Mouse (Mus musculus): ENCODE results near the gene Gm5460.

The Gm5460 gene

GRCm38 (mm10) chr14:34075346-34075745 lies 58.8 kb downstream of the Gm5460 start:
- intact Hi-C loops (cut with DNase I): loop anchor here (5.0 to 10.0 kb wide), 2 partner anchors 77 to 111 kb away; partner anchors contain the start of gene Npy4r

DNA sequence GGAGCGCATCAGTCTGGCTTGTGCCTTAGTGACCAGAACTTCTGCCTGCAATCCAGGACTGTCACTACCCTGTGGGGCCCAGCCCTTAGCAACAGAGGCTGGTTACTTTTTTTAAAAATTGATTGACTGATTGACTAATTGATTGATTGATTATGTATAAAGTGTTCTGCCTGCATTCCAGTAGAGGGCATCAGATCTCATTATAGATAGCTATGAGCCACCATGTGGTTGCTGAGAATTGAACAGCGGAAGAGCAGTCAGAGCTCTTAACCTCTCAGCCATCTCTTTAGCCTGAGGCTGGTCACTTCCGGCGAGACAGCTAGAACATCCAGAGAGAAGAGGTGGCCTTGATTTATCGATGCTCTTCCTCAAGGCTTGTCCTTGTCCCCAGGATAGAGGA lies 60.7 kb downstream of the Gm5460 start:
- intact Hi-C loops (cut with DNase I): loop anchor here (5.0 to 10.0 kb wide), 2 partner anchors 75 to 112 kb away; partner anchors contain the start of gene Npy4r

DNA sequence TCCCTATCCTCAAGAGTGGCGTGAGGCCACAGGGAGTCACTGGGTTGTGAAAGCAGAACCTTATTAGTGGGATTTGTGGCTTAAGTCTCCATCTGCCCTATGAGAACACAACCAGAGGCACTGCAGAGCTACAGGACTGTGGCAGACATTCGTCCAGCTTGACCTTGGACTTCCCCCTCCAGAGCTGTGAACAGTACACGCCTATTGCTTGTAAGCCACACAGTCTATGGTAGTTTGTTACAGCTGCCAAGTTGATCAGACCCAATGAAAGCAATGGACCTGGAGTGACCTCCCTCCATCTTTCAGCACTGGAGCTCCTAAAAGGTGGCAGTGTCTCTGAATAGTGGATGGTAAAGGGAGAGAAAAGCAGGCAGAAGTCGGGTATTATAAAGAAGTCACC lies 61.7 kb downstream of the Gm5460 start:
- intact Hi-C loops (cut with DNase I): loop anchor here (5.0 to 10.0 kb wide), 2 partner anchors 74 to 113 kb away; partner anchors contain the start of gene Npy4r

DNA sequence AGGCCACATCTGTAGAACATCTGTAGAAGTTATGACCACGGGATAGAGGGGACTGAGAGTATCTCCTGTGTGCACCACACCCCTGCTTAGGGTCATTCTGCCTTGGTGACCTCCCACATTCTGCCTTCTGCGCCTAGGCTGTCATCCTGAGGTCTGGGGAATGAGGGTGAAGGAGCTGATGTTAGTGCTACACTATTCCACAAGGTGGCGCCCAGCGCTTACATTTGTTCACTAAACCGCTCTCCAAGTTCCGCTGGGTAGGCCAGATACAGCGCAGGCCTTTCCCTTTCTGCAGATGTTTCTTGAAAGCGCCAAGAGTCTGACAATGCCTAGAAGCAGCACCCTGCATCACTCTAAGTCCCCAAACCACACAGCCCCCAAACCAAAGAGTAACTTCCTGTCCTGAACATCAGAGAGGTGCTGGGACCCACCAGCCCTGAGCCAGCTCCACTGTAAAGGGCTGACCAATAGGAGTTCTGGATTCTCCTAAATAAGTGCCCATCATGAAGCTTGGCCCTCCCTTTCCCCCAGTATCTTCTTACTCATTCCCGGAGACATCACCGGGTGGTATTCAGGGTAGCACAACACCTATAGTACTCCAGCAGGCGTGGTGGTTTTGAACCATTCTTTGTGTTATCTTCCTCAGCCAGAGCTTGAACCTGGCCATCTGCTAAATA lies 63.9 kb downstream of the Gm5460 start:
- intact Hi-C loops (cut with DNase I): loop anchor here (1.0 to 10.0 kb wide), 4 partner anchors 25 to 314 kb away; no protein-coding TSS in a partner anchor

- intact Hi-C loops (cut with DNase I): loop anchor here (10.0 kb wide), 2 partner anchors 279 to 309 kb away; no protein-coding TSS in a partner anchor
Measured at GRCm38 (mm10) chr14:34085731-34086130, 69.2 kb downstream of the Gm5460 start, which contains the start of gene Anxa8. Gene Anxa8, plus strand, starts transcription at chr14:34085981.

DNA sequence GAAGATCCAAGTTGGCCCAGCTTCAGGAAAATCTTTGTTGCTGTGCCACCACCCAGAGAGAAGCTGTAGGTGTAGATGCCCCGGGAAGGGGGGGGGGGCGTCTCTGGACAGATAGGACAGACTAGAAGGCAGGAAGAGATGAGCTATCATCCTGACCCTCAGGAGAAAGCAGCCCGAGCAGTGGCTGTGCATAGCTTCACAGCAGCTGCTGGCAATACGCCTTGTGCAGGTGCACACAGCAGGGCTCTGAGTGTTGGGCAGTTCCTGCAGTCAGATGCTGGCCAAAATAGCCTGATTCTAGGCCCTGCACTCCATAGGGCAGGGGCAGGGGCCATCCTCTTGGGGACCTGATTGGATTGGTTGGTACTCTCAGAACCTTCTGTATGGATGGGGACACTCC lies 70.2 kb downstream of the Gm5460 start:
- intact Hi-C loops (cut with DNase I): loop anchor here (10.0 kb wide), 2 partner anchors 278 to 308 kb away; no protein-coding TSS in a partner anchor

GRCm38 (mm10) chr14:34087856-34088398 lies 71.4 kb downstream of the Gm5460 start:
- intact Hi-C loops (cut with DNase I): loop anchor here (10.0 kb wide), 2 partner anchors 277 to 307 kb away; no protein-coding TSS in a partner anchor

- intact Hi-C loops (cut with DNase I): loop anchor here (10.0 kb wide), 2 partner anchors 275 to 305 kb away; no protein-coding TSS in a partner anchor
Measured at GRCm38 (mm10) chr14:34089796-34090195, 73.2 kb downstream of the Gm5460 start.

GRCm38 (mm10) chr14:34091475-34091874 lies 74.9 kb downstream of the Gm5460 start:
- intact Hi-C loops (cut with DNase I): no loop called here

- intact Hi-C loops (cut with DNase I): no loop called here
Measured at GRCm38 (mm10) chr14:34092856-34093255, 76.3 kb downstream of the Gm5460 start.

GRCm38 (mm10) chr14:34096161-34096560 lies 79.6 kb downstream of the Gm5460 start:
- intact Hi-C loops (cut with DNase I): no loop called here

Data from adrenal gland (tissue).